Mouse (Mus musculus): ENCODE results near the gene Rtbdn. TPM values are rescaled to one million over a fixed set of nuclear protein-coding genes. Genes with fewer than 3 reads are reported as not detected.

Gene Rtbdn
- polyA plus RNA-seq, 1 experiment from 2014 or later = 0.62 TPM

GRCm38 (mm10) chr8:84947241-84947545, 402 bp downstream of the Rtbdn start:
- no peaks in the 10 kb centered on the region for H3K9me3 ChIP-seq (replicated peaks)
- H3K27me3 ChIP-seq (ENCODE audit: low read depth, poor library complexity, severe bottlenecking) = peaks cover 90% of the 10 kb centered on the region
- H3K4me3 ChIP-seq = peak overlapping the region; percentile 79; the same call in 1 of the 2 replicates
- WGBS = 16% methylated on average over 9 of the region's 9 CpGs
- no peak overlapping the region for H3K27ac ChIP-seq (replicated peaks)
- no peaks in the 10 kb centered on the region for H3K36me3 ChIP-seq
- DNase-seq (ENCODE audit: low spot score) = peak; percentile 52
- H3K4me1 ChIP-seq = peaks cover 39% of the 10 kb centered on the region

- Histone ChIP-seq H3K9me3 (replicated peaks) (no peaks in the 10 kb centered on the region), H3K27me3 (ENCODE audit: low read depth, poor library complexity, severe bottlenecking) (peaks cover 87% of the 10 kb centered on the region), H3K4me1 (peaks cover 38% of the 10 kb centered on the region), H3K4me3 (peak overlapping the region; percentile 2; the same call in 1 of the 2 replicates), H3K27ac (replicated peaks) (no peak overlapping the region), H3K36me3 (no peaks in the 10 kb centered on the region)
- WGBS = 19% methylated on average over 12 of the region's 12 CpGs
- DNase-seq (ENCODE audit: low spot score) = no peak
These were observed 3.0 kb downstream of the Rtbdn start for GRCm38 (mm10) chr8:84949753-84950152.

- WGBS = 9% methylated on average over 18 of the region's 18 CpGs
- H3K4me3 ChIP-seq = 0 out of 2 replicates have a peak overlapping the region, but pooled peaks have one; percentile 11
- peaks cover 24% of the 10 kb centered on the region for H3K36me3 ChIP-seq
- H3K9me3 ChIP-seq (replicated peaks) = no peaks in the 10 kb centered on the region
- peaks cover 58% of the 10 kb centered on the region for H3K27me3 ChIP-seq (ENCODE audit: low read depth, poor library complexity, severe bottlenecking)
- DNase-seq (ENCODE audit: low spot score) = no peak
- peaks cover 13% of the 10 kb centered on the region for H3K4me1 ChIP-seq
- no peak overlapping the region for H3K27ac ChIP-seq (replicated peaks)
These were observed 5.9 kb downstream of the Rtbdn start for GRCm38 (mm10) chr8:84952612-84953255.

GRCm38 (mm10) chr8:84956768-84957167, 10.0 kb downstream of the Rtbdn start:
- H3K4me3 ChIP-seq = no peak overlapping the region
- 52% methylated on average over 2 of the region's 2 CpGs for WGBS
- H3K9me3 ChIP-seq (replicated peaks) = no peaks in the 10 kb centered on the region
- H3K4me1 ChIP-seq = peaks cover 6% of the 10 kb centered on the region
- H3K27me3 ChIP-seq (ENCODE audit: low read depth, poor library complexity, severe bottlenecking) = peaks cover 20% of the 10 kb centered on the region
- peak; percentile 74 for DNase-seq (ENCODE audit: low spot score)
- no peak overlapping the region for H3K27ac ChIP-seq (replicated peaks)
- H3K36me3 ChIP-seq = peaks cover 61% of the 10 kb centered on the region

GRCm38 (mm10) chr8:84959811-84960210, 13.0 kb downstream of the Rtbdn start:
- Histone ChIP-seq H3K36me3 (peaks cover 86% of the 10 kb centered on the region), H3K27ac (replicated peaks) (no peak overlapping the region), H3K9me3 (replicated peaks) (no peaks in the 10 kb centered on the region), H3K27me3 (ENCODE audit: low read depth, poor library complexity, severe bottlenecking) (no peaks in the 10 kb centered on the region), H3K4me3 (no peak overlapping the region), H3K4me1 (peaks cover under 1% of the 10 kb centered on the region)
- DNase-seq (ENCODE audit: low spot score) = no peak
- WGBS = 93% methylated on average over 7 of the region's 7 CpGs

- no peak overlapping the region for H3K4me3 ChIP-seq
- no peak for DNase-seq (ENCODE audit: low spot score)
- no peaks in the 10 kb centered on the region for H3K27me3 ChIP-seq (ENCODE audit: low read depth, poor library complexity, severe bottlenecking)
- 90% methylated on average over 4 of the region's 4 CpGs for WGBS
- peaks cover 38% of the 10 kb centered on the region for H3K4me1 ChIP-seq
- no peaks in the 10 kb centered on the region for H3K9me3 ChIP-seq (replicated peaks)
- H3K36me3 ChIP-seq = peaks cover 53% of the 10 kb centered on the region
- no peak overlapping the region for H3K27ac ChIP-seq (replicated peaks)
These were observed 17.2 kb downstream of the Rtbdn start for GRCm38 (mm10) chr8:84963952-84964351.

- WGBS = under 1% methylated on average over 41 of the region's 41 CpGs
- no peaks in the 10 kb centered on the region for H3K9me3 ChIP-seq (replicated peaks)
- H3K27me3 ChIP-seq (ENCODE audit: low read depth, poor library complexity, severe bottlenecking) = no peaks in the 10 kb centered on the region
- H3K36me3 ChIP-seq = peaks cover 40% of the 10 kb centered on the region
- peak overlapping the region; percentile 80 for H3K4me3 ChIP-seq
- peak overlapping the region; percentile 88 for H3K27ac ChIP-seq (replicated peaks)
- H3K4me1 ChIP-seq = peaks cover 47% of the 10 kb centered on the region
- DNase-seq (ENCODE audit: low spot score) = peak; percentile 96
These were observed 19.0 kb downstream of the Rtbdn start for GRCm38 (mm10) chr8:84965731-84966291.

GRCm38 (mm10) chr8:84966603-84967002, 19.8 kb downstream of the Rtbdn start:
- H3K27me3 ChIP-seq (ENCODE audit: low read depth, poor library complexity, severe bottlenecking) = no peaks in the 10 kb centered on the region
- 0 out of 2 replicates have a peak overlapping the region, but pooled peaks have one; percentile 80 for H3K4me3 ChIP-seq
- WGBS = 71% methylated on average over 3 of the region's 3 CpGs
- H3K9me3 ChIP-seq (replicated peaks) = no peaks in the 10 kb centered on the region
- peaks cover 55% of the 10 kb centered on the region for H3K4me1 ChIP-seq
- no peak overlapping the region; the same call in 1 of the 2 replicates for H3K27ac ChIP-seq (replicated peaks)
- peaks cover 40% of the 10 kb centered on the region for H3K36me3 ChIP-seq
- no peak for DNase-seq (ENCODE audit: low spot score)

- Histone ChIP-seq H3K4me3 (peak overlapping the region; percentile 91; the same call in 1 of the 2 replicates), H3K4me1 (peaks cover 58% of the 10 kb centered on the region), H3K27ac (replicated peaks) (no peak overlapping the region; the same call in 1 of the 2 replicates), H3K27me3 (ENCODE audit: low read depth, poor library complexity, severe bottlenecking) (no peaks in the 10 kb centered on the region), H3K9me3 (replicated peaks) (no peaks in the 10 kb centered on the region), H3K36me3 (peaks cover 40% of the 10 kb centered on the region)
- no peak for DNase-seq (ENCODE audit: low spot score)
- WGBS = 88% methylated on average over 13 of the region's 13 CpGs
These were observed 20.9 kb downstream of the Rtbdn start for GRCm38 (mm10) chr8:84967532-84968304.

GRCm38 (mm10) chr8:84968650-84969049, 21.9 kb downstream of the Rtbdn start:
- H3K4me3 ChIP-seq = peak overlapping the region; percentile 91
- H3K9me3 ChIP-seq (replicated peaks) = no peaks in the 10 kb centered on the region
- H3K4me1 ChIP-seq = peaks cover 58% of the 10 kb centered on the region
- DNase-seq (ENCODE audit: low spot score) = no peak
- peak overlapping the region; percentile 98 for H3K27ac ChIP-seq (replicated peaks)
- H3K27me3 ChIP-seq (ENCODE audit: low read depth, poor library complexity, severe bottlenecking) = no peaks in the 10 kb centered on the region
- H3K36me3 ChIP-seq = peaks cover 43% of the 10 kb centered on the region
- WGBS = 33% methylated on average over 2 of the region's 2 CpGs

- WGBS = under 1% methylated on average over 56 of the region's 56 CpGs
- Histone ChIP-seq H3K36me3 (peaks cover 43% of the 10 kb centered on the region), H3K4me1 (peaks cover 58% of the 10 kb centered on the region), H3K4me3 (peak within 1 kb of the TSS; percentile 91), H3K9me3 (replicated peaks) (no peaks in the 10 kb centered on the region), H3K27ac (replicated peaks) (peak within 1 kb of the TSS; percentile 98), H3K27me3 (ENCODE audit: low read depth, poor library complexity, severe bottlenecking) (no peaks in the 10 kb centered on the region)
- DNase-seq (ENCODE audit: low spot score) = peak; percentile 87
These were observed 22.7 kb downstream of the Rtbdn start, which contains the start of the genes Gm49661, Prdx2 and Rnaseh2a for GRCm38 (mm10) chr8:84969241-84970134. Gm49661 (minus strand) TSS chr8:84969433. Prdx2 (plus strand) TSS chr8:84969587. Rnaseh2a (minus strand) TSS chr8:84969767.
